Mouse (Mus musculus): ENCODE measurements around the gene Serpina9.
"Not testable (repeated sequence)": the region's sequence is repeated elsewhere in the genome, so short reads cannot be mapped to it uniquely, and the experiment has no call there.

- not testable (repeated sequence) for TF ChIP-seq EP300 (IDR thresholded peaks at IDR 0.05; ENCODE audit: insufficient read depth, low read depth, low read length); POLR2A (IDR thresholded peaks at IDR 0.05; ENCODE audit: insufficient read depth, low read depth, low read length); CTCF (IDR thresholded peaks at IDR 0.05)
Observed at GRCm38 (mm10) chr12:103952972-103953371, 60.6 kb downstream of the Serpina9 start.
